Mouse (Mus musculus): ENCODE results near the gene Tekt5. TPM values are rescaled to one million over a fixed set of nuclear protein-coding genes. Genes with fewer than 3 reads are reported as not detected.

Tekt5 gene
- polyA plus RNA-seq (2012; rRNA removed), result 14.7 and 20.3 TPM in 2 replicates

DNA sequence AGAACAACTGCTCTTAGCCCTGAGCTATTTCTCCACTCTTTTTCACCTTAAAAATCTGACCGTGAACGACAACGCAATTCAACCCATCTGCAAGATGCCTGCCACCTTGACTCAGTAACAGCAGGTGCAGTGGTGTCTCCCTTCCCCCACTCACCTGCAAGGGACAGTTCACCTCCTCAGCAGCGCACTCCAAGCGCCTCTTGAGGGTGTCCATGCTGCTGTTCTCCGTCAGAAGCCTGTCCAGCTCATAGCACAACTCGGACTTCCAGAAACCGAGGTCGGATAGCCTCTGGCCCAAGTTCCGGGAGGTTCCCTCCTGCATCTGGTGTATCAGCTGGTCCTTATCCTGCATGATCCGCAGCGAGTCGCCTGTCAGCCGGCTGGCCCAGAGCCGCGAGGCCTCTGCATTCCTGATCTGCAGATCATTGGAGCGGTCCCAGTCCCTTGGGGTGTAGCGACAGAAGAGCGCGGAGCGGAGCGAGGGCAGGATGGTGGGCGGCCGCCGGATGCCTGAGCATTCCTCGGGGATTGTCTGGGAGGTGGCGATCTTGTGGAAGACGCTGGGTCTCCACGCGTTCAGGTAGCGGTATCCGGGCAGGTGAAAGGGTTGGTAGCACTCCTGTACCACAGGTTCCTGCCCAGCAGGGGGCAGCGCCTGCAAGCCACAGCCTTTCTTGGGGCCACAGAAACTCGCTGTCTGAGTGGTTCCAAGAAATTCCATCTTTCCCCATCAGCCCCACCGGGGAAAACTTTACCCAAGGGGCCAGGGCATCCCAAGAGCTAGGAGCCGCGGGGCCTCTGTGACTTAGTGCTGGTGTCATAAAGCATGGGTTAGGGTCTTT is at the start of gene Tekt5:
Gene Tekt5, minus strand, starts transcription at position 792 of the 842 bp plus-strand sequence.
- peak; percentile 56 to 68 for DNase-seq
- H3K4me1 ChIP-seq (ENCODE audit: control insufficient read depth, insufficient read depth, low read length), result no peaks in the 10 kb centered on the region
- H3K4me3 ChIP-seq (replicated peaks; ENCODE audit: insufficient read depth, low read depth, low read length), result peak within 1 kb of the TSS; percentile 44
- H3K27ac ChIP-seq (ENCODE audit: insufficient read depth, low read length), result no peak within 1 kb of the TSS
- no peaks in the 10 kb centered on the region for H3K27me3 ChIP-seq (ENCODE audit: control insufficient read depth, insufficient read depth, low read length)
- TF ChIP-seq POLR2A (IDR thresholded peaks at IDR 0.05; ENCODE audit: borderline replicate concordance, insufficient read depth, low read length) (no peak), CTCF (IDR thresholded peaks at IDR 0.05; ENCODE audit: borderline replicate concordance, insufficient read depth, low read depth, low read length) (peak; percentile 48; the same call in 1 of the 2 replicates)
- 8% methylated on average over 37 of the region's 37 CpGs for WGBS

DNA sequence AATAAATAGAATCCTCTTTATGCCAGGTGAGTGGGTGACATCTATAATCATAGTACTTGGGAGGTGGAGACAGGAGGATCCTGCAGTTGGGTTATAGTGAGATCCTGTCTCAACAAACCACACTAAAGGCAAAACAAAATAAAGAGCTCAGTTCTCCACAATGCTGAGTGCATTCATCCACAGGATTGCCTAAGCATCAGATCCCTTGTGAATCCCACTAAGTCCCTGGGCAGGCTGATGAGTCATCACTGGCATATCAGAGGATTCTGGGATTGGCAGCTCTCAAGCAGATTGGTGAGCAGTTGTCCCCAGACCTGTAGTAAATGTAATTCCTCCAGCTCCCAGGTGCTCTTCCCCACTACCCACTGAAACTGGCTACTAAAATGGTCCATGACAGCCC is 48.4 kb upstream of the Tekt5 start:
- TF ChIP-seq POLR2A (IDR thresholded peaks at IDR 0.05; ENCODE audit: borderline replicate concordance, insufficient read depth, low read length) (no peak), CTCF (IDR thresholded peaks at IDR 0.05; ENCODE audit: borderline replicate concordance, insufficient read depth, low read depth, low read length) (no peak)
- DNase-seq, result no peak
- Histone ChIP-seq H3K4me3 (replicated peaks; ENCODE audit: insufficient read depth, low read depth, low read length) (no peak overlapping the region), H3K27ac (ENCODE audit: insufficient read depth, low read length) (no peak overlapping the region), H3K27me3 (ENCODE audit: control insufficient read depth, insufficient read depth, low read length) (no peaks in the 10 kb centered on the region), H3K4me1 (ENCODE audit: control insufficient read depth, insufficient read depth, low read length) (peaks cover 10% of the 10 kb centered on the region)

DNA sequence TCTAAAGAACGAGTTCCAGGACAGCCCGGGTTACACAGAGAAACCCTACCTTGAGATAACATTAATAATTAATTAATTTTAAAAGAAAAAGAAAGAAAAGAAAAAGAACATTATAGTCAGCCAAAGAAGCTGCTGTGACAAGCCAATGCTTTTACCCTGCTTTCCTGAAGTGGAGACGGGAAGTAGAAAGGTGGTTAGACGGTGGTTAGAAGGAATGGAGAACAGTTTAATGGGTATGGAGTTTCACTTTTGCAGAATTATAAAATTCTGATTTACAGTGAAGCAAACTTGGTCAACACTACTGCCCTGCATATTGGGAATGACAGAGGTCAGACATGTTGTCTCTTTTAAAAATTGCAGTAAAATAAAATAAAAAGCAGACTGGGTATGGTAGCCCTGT is 46.5 kb upstream of the Tekt5 start:
- Histone ChIP-seq H3K27ac (ENCODE audit: insufficient read depth, low read length) (no peak overlapping the region), H3K4me1 (ENCODE audit: control insufficient read depth, insufficient read depth, low read length) (peaks cover 6% of the 10 kb centered on the region; the same call in 1 of the 2 replicates), H3K4me3 (replicated peaks; ENCODE audit: insufficient read depth, low read depth, low read length) (no peak overlapping the region), H3K27me3 (ENCODE audit: control insufficient read depth, insufficient read depth, low read length) (no peaks in the 10 kb centered on the region)
- 94% methylated on average over 4 of the region's 4 CpGs for WGBS
- TF ChIP-seq CTCF (IDR thresholded peaks at IDR 0.05; ENCODE audit: borderline replicate concordance, insufficient read depth, low read depth, low read length), result no peak
- no peak for TF ChIP-seq POLR2A (IDR thresholded peaks at IDR 0.05; ENCODE audit: borderline replicate concordance, insufficient read depth, low read length)
- no peak for DNase-seq

DNA sequence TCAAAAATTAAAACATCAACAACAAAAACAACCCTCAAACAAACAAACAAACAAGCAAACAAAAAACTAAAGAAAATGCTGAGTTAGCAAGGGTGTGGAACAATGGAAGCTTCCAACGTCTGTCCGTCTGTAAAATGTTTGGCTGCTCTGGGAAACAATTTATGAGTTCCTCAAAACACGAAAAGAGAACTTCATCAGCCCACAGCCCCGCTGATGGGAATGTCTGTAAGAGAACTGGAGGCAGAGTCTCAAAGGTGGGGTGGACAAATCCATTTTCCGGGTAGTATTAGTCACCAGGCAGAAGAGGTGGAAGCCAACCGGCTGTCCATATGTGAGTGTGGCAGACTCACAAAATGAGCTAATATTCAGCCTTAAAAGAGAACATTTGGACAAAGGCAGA is 46.0 kb upstream of the Tekt5 start:
- Histone ChIP-seq H3K4me1 (ENCODE audit: control insufficient read depth, insufficient read depth, low read length) (peaks cover 6% of the 10 kb centered on the region; the same call in 1 of the 2 replicates), H3K4me3 (replicated peaks; ENCODE audit: insufficient read depth, low read depth, low read length) (no peak overlapping the region), H3K27ac (ENCODE audit: insufficient read depth, low read length) (no peak overlapping the region), H3K27me3 (ENCODE audit: control insufficient read depth, insufficient read depth, low read length) (no peaks in the 10 kb centered on the region)
- TF ChIP-seq CTCF (IDR thresholded peaks at IDR 0.05; ENCODE audit: borderline replicate concordance, insufficient read depth, low read depth, low read length) (no peak), POLR2A (IDR thresholded peaks at IDR 0.05; ENCODE audit: borderline replicate concordance, insufficient read depth, low read length) (no peak)
- no peak for DNase-seq
- WGBS, result 74% methylated on average over 6 of the region's 6 CpGs

DNA sequence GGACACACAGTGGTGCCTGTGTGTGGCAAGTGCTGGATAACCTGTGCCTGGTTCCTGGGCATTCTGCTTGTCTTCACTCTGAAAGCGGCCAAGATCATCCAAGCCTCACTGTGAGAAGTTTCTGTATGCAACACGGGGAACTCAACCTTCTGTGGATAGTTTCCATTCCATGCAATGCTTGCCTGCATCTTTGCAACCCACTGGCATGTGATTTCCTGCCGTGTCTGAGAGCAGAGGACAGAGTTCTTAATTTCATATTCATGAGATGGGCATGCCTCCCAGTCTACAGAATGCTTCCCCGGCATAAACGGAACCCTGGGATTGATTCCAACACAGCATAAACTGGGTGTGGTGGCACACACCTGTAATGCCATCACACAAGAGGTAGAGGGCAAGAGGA is 42.8 kb upstream of the Tekt5 start:
- no peaks in the 10 kb centered on the region for H3K27me3 ChIP-seq (ENCODE audit: control insufficient read depth, insufficient read depth, low read length)
- no peak for DNase-seq
- TF ChIP-seq CTCF (IDR thresholded peaks at IDR 0.05; ENCODE audit: borderline replicate concordance, insufficient read depth, low read depth, low read length) (no peak), POLR2A (IDR thresholded peaks at IDR 0.05; ENCODE audit: borderline replicate concordance, insufficient read depth, low read length) (no peak)
- H3K4me3 ChIP-seq (replicated peaks; ENCODE audit: insufficient read depth, low read depth, low read length), result no peak overlapping the region
- H3K4me1 ChIP-seq (ENCODE audit: control insufficient read depth, insufficient read depth, low read length), result no peaks in the 10 kb centered on the region; the same call in 1 of the 2 replicates
- WGBS, result 37% methylated on average over 5 of the region's 5 CpGs
- no peak overlapping the region for H3K27ac ChIP-seq (ENCODE audit: insufficient read depth, low read length)

DNA sequence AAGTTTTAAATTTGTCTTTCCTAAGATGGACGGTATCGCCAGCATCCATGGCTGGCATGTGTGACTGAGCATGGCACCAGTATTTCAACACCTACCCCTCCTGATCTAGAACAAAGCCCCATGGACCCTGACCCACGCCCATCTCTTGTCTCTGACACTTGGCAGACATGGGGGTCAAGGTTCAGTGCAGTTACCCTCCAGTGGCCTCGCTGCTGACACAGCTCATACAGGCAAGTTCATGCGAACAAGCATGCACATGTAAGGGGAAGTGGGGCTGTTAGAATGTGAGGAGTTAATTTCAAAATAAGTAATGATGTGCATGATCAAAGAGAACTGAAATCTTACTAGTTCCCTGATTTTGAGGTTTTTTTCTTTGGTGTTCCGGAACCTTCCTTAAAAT is 40.9 kb upstream of the Tekt5 start:
- no peaks in the 10 kb centered on the region for H3K4me1 ChIP-seq (ENCODE audit: control insufficient read depth, insufficient read depth, low read length)

DNA sequence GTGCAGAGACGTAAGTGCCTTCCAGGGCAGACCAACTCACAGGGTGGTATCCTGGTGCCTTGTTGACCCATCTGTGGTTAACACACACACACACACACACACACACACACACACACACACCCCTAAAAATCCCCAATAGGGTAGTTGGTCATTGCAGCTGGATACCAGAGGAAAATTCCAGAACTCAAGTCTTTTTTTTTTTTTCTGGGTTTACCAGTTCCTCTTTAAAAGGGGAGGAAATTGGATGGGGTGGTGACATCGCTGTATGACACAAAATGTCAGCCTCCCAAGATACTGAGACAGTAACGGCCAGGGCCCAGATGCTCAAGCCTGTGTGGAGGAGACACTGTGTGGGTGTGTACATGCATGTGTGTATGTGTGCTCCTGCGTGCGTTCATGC is 38.1 kb upstream of the Tekt5 start:
- 91% methylated on average over 5 of the region's 5 CpGs for WGBS
- Histone ChIP-seq H3K27me3 (ENCODE audit: control insufficient read depth, insufficient read depth, low read length) (no peaks in the 10 kb centered on the region), H3K4me3 (replicated peaks; ENCODE audit: insufficient read depth, low read depth, low read length) (no peak overlapping the region), H3K27ac (ENCODE audit: insufficient read depth, low read length) (no peak overlapping the region), H3K4me1 (ENCODE audit: control insufficient read depth, insufficient read depth, low read length) (no peaks in the 10 kb centered on the region)
- no peak for DNase-seq
- no peak for TF ChIP-seq CTCF (IDR thresholded peaks at IDR 0.05; ENCODE audit: borderline replicate concordance, insufficient read depth, low read depth, low read length)
- TF ChIP-seq POLR2A (IDR thresholded peaks at IDR 0.05; ENCODE audit: borderline replicate concordance, insufficient read depth, low read length), result no peak

More for the DNA sequence above, 40.9 kb upstream of the Tekt5 start:
- no peak overlapping the region for H3K4me3 ChIP-seq (replicated peaks; ENCODE audit: insufficient read depth, low read depth, low read length)
- H3K27me3 ChIP-seq (ENCODE audit: control insufficient read depth, insufficient read depth, low read length), result no peaks in the 10 kb centered on the region
- H3K27ac ChIP-seq (ENCODE audit: insufficient read depth, low read length), result no peak overlapping the region
- TF ChIP-seq POLR2A (IDR thresholded peaks at IDR 0.05; ENCODE audit: borderline replicate concordance, insufficient read depth, low read length) (no peak), CTCF (IDR thresholded peaks at IDR 0.05; ENCODE audit: borderline replicate concordance, insufficient read depth, low read depth, low read length) (no peak)
- 89% methylated on average over 6 of the region's 6 CpGs for WGBS
- no peak for DNase-seq

DNA sequence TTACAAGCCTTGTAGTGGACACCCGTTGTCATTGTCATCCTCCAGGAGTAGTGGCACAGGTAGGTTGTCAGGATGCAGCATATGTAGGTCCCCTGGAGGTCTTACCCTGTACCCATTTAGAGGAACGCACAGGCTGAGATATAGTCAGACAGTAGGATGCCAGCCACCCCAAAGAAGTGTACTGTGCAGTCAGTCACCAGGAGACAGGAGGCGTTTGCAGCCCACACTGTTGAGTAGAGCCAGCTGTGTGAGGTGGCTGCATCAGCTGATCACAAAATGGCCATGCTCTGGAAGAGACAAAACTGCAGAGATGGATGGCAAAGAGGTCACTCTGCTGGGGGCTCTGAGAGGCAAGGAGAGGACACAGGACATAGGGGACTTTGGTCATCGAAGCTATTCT is 37.1 kb upstream of the Tekt5 start:
- no peak for DNase-seq
- WGBS, result 87% methylated on average over 4 of the region's 4 CpGs
- H3K4me3 ChIP-seq (replicated peaks; ENCODE audit: insufficient read depth, low read depth, low read length), result no peak overlapping the region

More for the DNA sequence above, 37.1 kb upstream of the Tekt5 start:
- TF ChIP-seq CTCF (IDR thresholded peaks at IDR 0.05; ENCODE audit: borderline replicate concordance, insufficient read depth, low read depth, low read length) (no peak), POLR2A (IDR thresholded peaks at IDR 0.05; ENCODE audit: borderline replicate concordance, insufficient read depth, low read length) (no peak)
- Histone ChIP-seq H3K27ac (ENCODE audit: insufficient read depth, low read length) (no peak overlapping the region), H3K27me3 (ENCODE audit: control insufficient read depth, insufficient read depth, low read length) (no peaks in the 10 kb centered on the region), H3K4me1 (ENCODE audit: control insufficient read depth, insufficient read depth, low read length) (no peaks in the 10 kb centered on the region)
